Mouse (Mus musculus): ENCODE data around the gene Bsnd.

The Bsnd gene

GRCm38 (mm10) chr4:106497776-106498470 is 5.8 kb upstream of the Bsnd start:
- no peak for TF ChIP-seq POU5F1 (IDR thresholded peaks at IDR 0.05; ENCODE audit: borderline replicate concordance, low read length)
- TF ChIP-seq NANOG (IDR thresholded peaks at IDR 0.05; ENCODE audit: borderline replicate concordance, low read length): no peak
- no peak for TF ChIP-seq CTCF (conservative IDR thresholded peaks at IDR 0.05; ENCODE audit: low read length)
- no peaks in the 10 kb centered on the region for H3K9me3 ChIP-seq (ENCODE audit: low read length)
- H3K4me3 ChIP-seq (replicated peaks; ENCODE audit: low read length): no peak overlapping the region
- H3K27me3 ChIP-seq (ENCODE audit: insufficient read depth, low read length): peaks cover 11% of the 10 kb centered on the region; the same call in 1 of the 2 replicates
- H3K4me1 ChIP-seq (replicated peaks; ENCODE audit: low read depth, low read length): peaks cover 19% of the 10 kb centered on the region
- H3K36me3 ChIP-seq (ENCODE audit: insufficient read depth, low read length): no peaks in the 10 kb centered on the region

GRCm38 (mm10) chr4:106496833-106497232 is 4.8 kb upstream of the Bsnd start:
- Histone ChIP-seq H3K4me1 (replicated peaks; ENCODE audit: low read depth, low read length) (peaks cover 29% of the 10 kb centered on the region), H3K4me3 (replicated peaks; ENCODE audit: low read length) (no peak overlapping the region), H3K9me3 (ENCODE audit: low read length) (no peaks in the 10 kb centered on the region), H3K27me3 (ENCODE audit: insufficient read depth, low read length) (peaks cover 11% of the 10 kb centered on the region; the same call in 1 of the 2 replicates), H3K36me3 (ENCODE audit: insufficient read depth, low read length) (no peaks in the 10 kb centered on the region)
- TF ChIP-seq CTCF (conservative IDR thresholded peaks at IDR 0.05; ENCODE audit: low read length) (no peak), NANOG (IDR thresholded peaks at IDR 0.05; ENCODE audit: borderline replicate concordance, low read length) (no peak), POU5F1 (IDR thresholded peaks at IDR 0.05; ENCODE audit: borderline replicate concordance, low read length) (no peak)

GRCm38 (mm10) chr4:106493639-106494038 is 1.6 kb upstream of the Bsnd start:
- TF ChIP-seq POU5F1 (IDR thresholded peaks at IDR 0.05; ENCODE audit: borderline replicate concordance, low read length): no peak
- peak; percentile 17; the same call in 1 of the 2 replicates for TF ChIP-seq CTCF (conservative IDR thresholded peaks at IDR 0.05; ENCODE audit: low read length)
- TF ChIP-seq NANOG (IDR thresholded peaks at IDR 0.05; ENCODE audit: borderline replicate concordance, low read length): no peak
- H3K36me3 ChIP-seq (ENCODE audit: insufficient read depth, low read length): no peaks in the 10 kb centered on the region

GRCm38 (mm10) chr4:106490620-106491019 is 1.5 kb downstream of the Bsnd start:
- H3K36me3 ChIP-seq (ENCODE audit: insufficient read depth, low read length): no peaks in the 10 kb centered on the region
- no peak for TF ChIP-seq CTCF (conservative IDR thresholded peaks at IDR 0.05; ENCODE audit: low read length)
- no peak for TF ChIP-seq NANOG (IDR thresholded peaks at IDR 0.05; ENCODE audit: borderline replicate concordance, low read length)
- no peak for TF ChIP-seq POU5F1 (IDR thresholded peaks at IDR 0.05; ENCODE audit: borderline replicate concordance, low read length)
- no peaks in the 10 kb centered on the region for H3K9me3 ChIP-seq (ENCODE audit: low read length)
- no peak overlapping the region for H3K4me3 ChIP-seq (replicated peaks; ENCODE audit: low read length)
- H3K4me1 ChIP-seq (replicated peaks; ENCODE audit: low read depth, low read length): peaks cover 10% of the 10 kb centered on the region
- H3K27me3 ChIP-seq (ENCODE audit: insufficient read depth, low read length): peaks cover 27% of the 10 kb centered on the region

More at GRCm38 (mm10) chr4:106493639-106494038, 1.6 kb upstream of the Bsnd start:
- Histone ChIP-seq H3K27me3 (ENCODE audit: insufficient read depth, low read length) (peaks cover 18% of the 10 kb centered on the region), H3K4me1 (replicated peaks; ENCODE audit: low read depth, low read length) (peaks cover 17% of the 10 kb centered on the region), H3K4me3 (replicated peaks; ENCODE audit: low read length) (no peak overlapping the region), H3K9me3 (ENCODE audit: low read length) (no peaks in the 10 kb centered on the region)

DNA sequence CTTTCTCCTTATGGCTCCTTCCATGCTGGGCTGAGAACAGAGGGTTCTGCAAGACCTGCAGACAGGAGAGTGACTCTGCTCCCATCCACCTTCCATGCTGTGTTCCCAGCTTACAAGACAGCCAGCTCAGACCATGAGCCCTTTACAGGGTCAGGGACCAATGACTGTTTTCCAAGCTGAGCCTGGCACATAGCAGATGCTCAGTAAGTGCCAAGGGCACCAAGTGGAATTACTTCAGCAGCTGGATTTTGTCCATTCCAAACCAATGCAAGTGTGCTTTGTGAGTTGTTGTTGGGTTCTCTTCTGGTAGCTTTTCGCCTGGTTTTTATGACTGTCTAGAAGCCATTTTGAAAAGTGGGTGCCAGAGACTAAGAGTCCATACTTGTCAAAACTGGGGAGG is 8.3 kb downstream of the Bsnd start:
- H3K27me3 ChIP-seq (ENCODE audit: insufficient read depth, low read length): peaks cover 66% of the 10 kb centered on the region
- H3K4me3 ChIP-seq (replicated peaks; ENCODE audit: low read length): no peak overlapping the region
- H3K4me1 ChIP-seq (replicated peaks; ENCODE audit: low read depth, low read length): no peaks in the 10 kb centered on the region
- no peaks in the 10 kb centered on the region for H3K9me3 ChIP-seq (ENCODE audit: low read length)
- H3K36me3 ChIP-seq (ENCODE audit: insufficient read depth, low read length): no peaks in the 10 kb centered on the region
- no peak for TF ChIP-seq POU5F1 (IDR thresholded peaks at IDR 0.05; ENCODE audit: borderline replicate concordance, low read length)
- no peak for TF ChIP-seq NANOG (IDR thresholded peaks at IDR 0.05; ENCODE audit: borderline replicate concordance, low read length)
- no peak for TF ChIP-seq CTCF (conservative IDR thresholded peaks at IDR 0.05; ENCODE audit: low read length)

GRCm38 (mm10) chr4:106483215-106483727 is 8.8 kb downstream of the Bsnd start:
- no peaks in the 10 kb centered on the region for H3K4me1 ChIP-seq (replicated peaks; ENCODE audit: low read depth, low read length)
- H3K9me3 ChIP-seq (ENCODE audit: low read length): no peaks in the 10 kb centered on the region
- H3K4me3 ChIP-seq (replicated peaks; ENCODE audit: low read length): no peak overlapping the region
- H3K27me3 ChIP-seq (ENCODE audit: insufficient read depth, low read length): peaks cover 62% of the 10 kb centered on the region
- H3K36me3 ChIP-seq (ENCODE audit: insufficient read depth, low read length): no peaks in the 10 kb centered on the region
- TF ChIP-seq CTCF (conservative IDR thresholded peaks at IDR 0.05; ENCODE audit: low read length) (no peak), NANOG (IDR thresholded peaks at IDR 0.05; ENCODE audit: borderline replicate concordance, low read length) (no peak), POU5F1 (IDR thresholded peaks at IDR 0.05; ENCODE audit: borderline replicate concordance, low read length) (no peak)

- Histone ChIP-seq H3K9me3 (ENCODE audit: low read length) (no peaks in the 10 kb centered on the region), H3K4me3 (replicated peaks; ENCODE audit: low read length) (no peak overlapping the region), H3K36me3 (ENCODE audit: insufficient read depth, low read length) (no peaks in the 10 kb centered on the region), H3K27me3 (ENCODE audit: insufficient read depth, low read length) (peaks cover 58% of the 10 kb centered on the region), H3K4me1 (replicated peaks; ENCODE audit: low read depth, low read length) (no peaks in the 10 kb centered on the region)
- TF ChIP-seq CTCF (conservative IDR thresholded peaks at IDR 0.05; ENCODE audit: low read length) (no peak), POU5F1 (IDR thresholded peaks at IDR 0.05; ENCODE audit: borderline replicate concordance, low read length) (no peak), NANOG (IDR thresholded peaks at IDR 0.05; ENCODE audit: borderline replicate concordance, low read length) (no peak)
Measured at GRCm38 (mm10) chr4:106480545-106480944, 11.5 kb downstream of the Bsnd start.

GRCm38 (mm10) chr4:106474241-106474640 is 17.8 kb downstream of the Bsnd start:
- TF ChIP-seq CTCF (conservative IDR thresholded peaks at IDR 0.05; ENCODE audit: low read length): peak; percentile 9; the same call in 1 of the 2 replicates
- no peak for TF ChIP-seq NANOG (IDR thresholded peaks at IDR 0.05; ENCODE audit: borderline replicate concordance, low read length)
- no peak for TF ChIP-seq POU5F1 (IDR thresholded peaks at IDR 0.05; ENCODE audit: borderline replicate concordance, low read length)
- Histone ChIP-seq H3K36me3 (ENCODE audit: insufficient read depth, low read length) (no peaks in the 10 kb centered on the region), H3K4me3 (replicated peaks; ENCODE audit: low read length) (no peak overlapping the region), H3K4me1 (replicated peaks; ENCODE audit: low read depth, low read length) (no peaks in the 10 kb centered on the region), H3K27me3 (ENCODE audit: insufficient read depth, low read length) (peaks cover 6% of the 10 kb centered on the region; the same call in 1 of the 2 replicates), H3K9me3 (ENCODE audit: low read length) (peaks cover 4% of the 10 kb centered on the region; the same call in 1 of the 2 replicates)
